Mouse (Mus musculus): ENCODE results near the gene Slc27a2.

DNA sequence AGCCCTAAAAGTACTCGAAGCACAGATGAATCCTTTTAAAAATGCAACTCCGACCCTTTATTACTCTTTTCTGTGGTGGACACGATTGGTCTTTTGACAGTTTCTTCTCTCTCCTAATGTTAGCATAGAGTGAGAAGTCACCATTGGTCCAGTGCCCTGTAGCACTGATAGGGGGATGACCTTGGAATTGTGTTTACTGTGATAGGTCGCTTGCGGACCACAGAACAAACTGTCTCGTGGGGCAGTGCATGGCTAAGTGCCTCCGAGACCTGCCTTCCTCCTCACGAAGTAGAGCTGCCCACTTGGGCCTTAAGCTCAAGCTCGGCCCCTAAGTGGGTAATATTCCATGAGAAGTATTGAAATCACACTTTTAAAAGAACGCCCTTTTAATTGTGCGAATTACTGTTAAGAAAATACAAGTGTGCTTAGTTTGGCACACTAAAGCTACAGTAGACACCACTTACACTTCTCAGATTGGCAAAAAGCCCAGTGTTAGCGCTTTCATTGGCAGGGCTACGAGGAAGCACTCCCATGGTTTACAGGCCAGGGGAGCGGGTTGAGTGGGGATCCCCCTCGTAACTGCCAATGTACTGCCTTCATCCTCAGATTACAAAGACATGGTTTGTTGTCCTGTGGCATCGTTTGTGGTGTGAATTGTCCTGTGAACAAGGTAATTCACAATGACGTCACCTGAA, 11.4 kb downstream of the Slc27a2 start:
- TF ChIP-seq GATA1 (IDR thresholded peaks at IDR 0.05; ENCODE audit: low read length) (no peak), TAL1 (IDR thresholded peaks at IDR 0.05; ENCODE audit: low read length) (no peak)

Measured in erythroblast, embryonic 14.5 days (primary cell).